17 mouse cellular contexts compared by ENCODE assay signal in genomic region chr14:17915556-17915955, GRCm38 (mm10).
"Had no signal": no experiment of that assay in that cellular context is flagged by ENCODE, and none has a peak within 500 bp of the region (broad histone marks: within the 10 kb centered on the region; RNA-seq: fewer than 3 reads in every experiment).

No protein-coding gene starts in this region.

- DNase-seq: kidney, adult 18-20 months; kidney, adult 9 months; kidney, postnatal 14 days; kidney, postnatal 4 days; lung, adult 18-20 months; lung, postnatal 10 days; lung, postnatal 36 days; thymus, adult 2 months; thymus, postnatal 14 days; thymus, postnatal 4 days had no signal

- H3K9ac ChIP-seq: liver, embryonic 12.5 days; liver, embryonic 15.5 days; lung, embryonic 15.5 days; midbrain, embryonic 13.5 days had no signal

- H3K36me3 ChIP-seq: liver, embryonic 12.5 days; liver, embryonic 15.5 days; lung, embryonic 15.5 days; midbrain, embryonic 10.5 days; midbrain, embryonic 13.5 days had no signal

- H3K27ac ChIP-seq: liver, embryonic 12.5 days; liver, embryonic 15.5 days; lung, embryonic 15.5 days; midbrain, embryonic 10.5 days; midbrain, embryonic 13.5 days; stomach, postnatal 0 days had no signal

- H3K4me1 ChIP-seq: liver, embryonic 12.5 days; liver, embryonic 15.5 days; megakaryocyte, embryonic 14.5 days had no signal

- H3K27me3 ChIP-seq: liver, embryonic 12.5 days; liver, embryonic 15.5 days; lung, embryonic 15.5 days; megakaryocyte, embryonic 14.5 days; midbrain, embryonic 13.5 days had no signal

- H3K4me3 ChIP-seq: liver, embryonic 12.5 days; liver, embryonic 15.5 days; lung, embryonic 15.5 days; megakaryocyte, embryonic 14.5 days; midbrain, embryonic 10.5 days; midbrain, embryonic 13.5 days had no signal
